Mouse (Mus musculus): Measurements from ENCODE around the gene Cox7a1.
"Not testable (repeated sequence)": the region's sequence is repeated elsewhere in the genome, so short reads cannot be mapped to it uniquely, and the experiment has no call there.

Cox7a1 gene

DNA sequence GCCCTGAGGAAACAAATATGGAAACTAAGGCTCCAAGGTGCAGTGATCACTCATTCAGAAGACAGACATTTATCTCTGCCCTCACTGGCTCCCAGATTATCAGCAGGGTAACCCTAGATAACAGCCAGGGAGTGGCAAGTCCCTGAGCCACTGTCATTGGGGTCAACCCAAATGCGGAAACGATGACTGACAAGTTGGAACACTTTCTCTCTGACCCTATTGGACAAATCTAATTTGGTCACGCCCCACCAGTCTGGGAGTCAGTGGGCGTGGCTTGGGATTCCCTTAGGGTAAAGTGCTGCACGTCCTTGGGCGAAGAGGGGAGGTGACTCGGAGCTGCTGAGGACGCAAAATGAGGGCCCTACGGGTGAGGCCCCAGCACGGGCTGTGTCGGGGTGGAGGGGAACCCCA, at the start of gene Cox7a1:
Gene Cox7a1, plus strand, starts transcription at position 266 of the 411 bp plus-strand sequence.
- no peak; the same call in 1 of the 2 replicates for ATAC-seq (ENCODE audit: low TSS enrichment)

DNA sequence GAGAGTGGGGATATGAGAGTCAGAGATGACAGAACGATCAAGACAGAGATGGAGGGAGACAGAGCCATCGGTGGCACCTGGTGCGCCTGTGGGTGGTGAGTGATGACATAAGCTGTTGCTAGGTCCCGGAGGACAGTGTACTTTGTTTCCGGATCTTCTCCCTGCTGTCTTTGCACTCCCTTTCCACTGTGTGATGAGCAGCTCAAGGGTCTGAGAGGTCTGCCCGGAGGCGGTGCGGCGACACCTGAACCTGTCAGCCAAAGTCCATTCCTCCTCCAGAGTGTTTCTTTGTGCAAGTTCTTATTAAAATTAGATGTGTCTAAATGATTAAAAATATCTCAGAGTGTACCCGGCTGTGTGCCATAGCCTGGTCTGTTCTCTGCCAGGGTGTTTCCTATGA, 47.1 kb upstream of the Cox7a1 start:
- no peak; the same call in 1 of the 2 replicates for ATAC-seq (ENCODE audit: low TSS enrichment)

DNA sequence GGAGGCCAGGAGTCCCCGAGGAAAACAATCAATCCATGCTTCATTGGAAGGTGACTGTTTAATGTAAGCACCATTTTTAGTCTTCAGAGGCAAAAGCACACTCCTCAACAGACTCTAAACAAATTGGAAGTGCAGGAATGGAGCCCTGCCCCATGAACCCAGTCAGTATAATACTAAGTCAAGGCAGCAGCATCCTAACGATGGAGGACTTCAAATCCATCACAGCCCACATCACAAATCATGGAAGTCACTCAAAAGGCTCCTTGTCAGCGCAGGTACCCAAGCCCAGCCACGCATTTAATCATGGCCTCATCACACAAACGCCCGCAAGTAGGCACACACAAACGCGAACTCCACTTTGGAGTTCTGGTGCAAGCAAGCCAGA, 40.8 kb upstream of the Cox7a1 start:
- ATAC-seq (ENCODE audit: low TSS enrichment) = no peak

DNA sequence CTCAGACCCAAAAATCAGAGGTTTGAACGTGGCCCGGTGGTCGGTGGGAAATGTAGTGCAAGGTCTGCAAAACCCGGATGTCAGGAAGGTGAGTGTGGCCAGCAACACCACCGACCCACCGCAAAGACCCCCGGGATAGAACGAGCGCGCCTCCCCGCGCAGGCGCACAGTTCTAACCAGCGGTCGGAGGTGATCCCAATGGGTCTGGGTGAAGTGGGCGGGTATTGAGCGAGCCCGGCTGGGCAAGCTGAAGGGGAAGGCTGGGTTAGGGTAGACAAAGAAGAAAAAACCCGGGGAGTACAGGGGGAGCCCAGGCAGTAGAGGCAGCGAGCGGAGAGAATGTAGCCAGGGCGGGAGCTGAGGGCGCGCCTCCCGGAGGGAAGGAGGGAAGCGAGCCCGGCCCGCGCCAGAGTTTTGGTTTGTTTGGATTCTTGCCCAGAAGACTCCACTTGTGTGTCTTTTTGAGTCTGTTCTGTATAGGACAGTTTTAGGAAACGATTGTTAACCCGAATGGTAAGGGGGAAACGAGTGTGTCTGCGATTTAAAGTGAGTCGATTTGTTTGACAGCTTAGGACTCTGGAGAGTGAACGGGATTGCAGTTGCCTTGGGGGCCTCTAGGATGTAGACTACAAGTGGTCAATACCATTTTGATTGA, 40.3 kb upstream of the Cox7a1 start:
- peak; percentile 62 for ATAC-seq (ENCODE audit: low TSS enrichment)

DNA sequence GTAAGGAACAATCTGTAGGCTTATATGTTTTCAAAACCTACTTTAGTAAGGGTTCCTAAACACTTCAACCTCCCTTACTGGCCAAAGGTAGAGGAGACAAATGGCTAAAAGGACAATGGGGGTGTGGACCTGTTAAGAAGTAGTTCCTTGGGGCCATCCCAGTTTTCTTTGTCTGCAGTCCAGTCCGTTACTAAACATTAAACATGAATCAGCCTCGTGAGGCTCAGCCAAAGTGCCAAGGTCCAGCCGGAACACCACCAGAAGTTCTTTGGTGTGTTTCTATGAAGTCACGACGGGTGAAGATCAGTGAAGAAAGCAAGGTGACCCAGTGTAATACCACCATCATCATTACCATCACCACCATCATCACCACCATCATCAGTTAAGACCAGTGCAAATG, 36.9 kb upstream of the Cox7a1 start:
- no peak for ATAC-seq (ENCODE audit: low TSS enrichment)

DNA sequence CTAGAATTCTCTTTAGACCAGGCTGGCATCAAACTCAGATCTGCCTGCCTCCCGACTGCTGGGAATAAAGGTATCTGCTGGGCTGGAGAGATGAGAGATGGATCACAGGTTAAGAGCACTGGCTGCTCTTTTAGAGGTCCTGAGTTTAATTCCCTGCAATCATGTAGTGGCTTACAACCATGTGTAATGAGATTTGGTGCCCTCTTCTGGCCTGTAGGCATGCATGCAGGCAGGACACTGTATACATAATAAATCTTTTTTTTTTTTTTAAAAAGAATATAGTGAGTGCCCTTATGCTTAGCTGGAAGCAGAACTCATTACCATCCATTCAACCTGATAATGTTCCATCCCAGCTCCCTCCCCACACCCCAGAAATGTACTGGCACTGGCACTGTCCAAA, 29.9 kb upstream of the Cox7a1 start:
- ATAC-seq (ENCODE audit: low TSS enrichment) = no peak

DNA sequence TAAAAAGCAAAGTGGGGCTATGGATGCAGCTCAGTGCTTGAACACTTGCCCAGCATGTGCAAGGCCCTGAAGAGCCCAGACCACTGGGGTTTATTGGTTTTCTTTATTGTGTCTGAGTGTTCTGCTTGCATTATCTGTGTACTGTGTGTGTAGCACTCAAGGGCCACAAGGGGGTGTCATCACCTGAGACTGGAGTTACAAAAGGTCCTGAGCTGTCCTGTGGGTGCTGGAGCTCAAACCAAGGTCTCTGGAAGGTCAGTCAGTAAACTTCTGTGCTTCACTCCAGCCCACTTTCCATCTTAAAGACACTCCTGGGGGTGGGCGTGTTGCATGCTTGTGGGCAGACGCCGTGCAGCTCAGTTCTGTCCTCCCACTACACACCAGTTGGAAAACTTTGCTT, 28.4 kb upstream of the Cox7a1 start:
- ATAC-seq (ENCODE audit: low TSS enrichment) = no peak

DNA sequence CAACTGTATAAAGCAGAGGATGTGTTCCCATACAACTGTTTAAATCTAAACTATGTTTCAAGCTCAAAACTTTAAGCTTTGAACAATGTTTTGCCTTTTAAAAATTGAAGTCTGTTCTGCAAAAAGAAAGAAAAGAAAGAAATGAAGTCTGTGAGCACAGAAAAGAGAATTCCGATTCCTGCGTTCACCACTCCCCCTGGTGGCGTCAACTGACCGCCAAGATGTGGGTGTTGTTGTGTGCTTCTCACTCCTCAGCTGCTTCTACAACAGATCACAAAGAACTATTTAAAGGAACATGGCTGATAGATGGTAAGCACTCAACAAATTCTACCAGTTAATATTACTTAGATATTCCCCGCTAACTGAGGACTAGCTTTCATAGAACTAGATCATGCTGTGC, 20.8 kb upstream of the Cox7a1 start:
- no peak for ATAC-seq (ENCODE audit: low TSS enrichment)

DNA sequence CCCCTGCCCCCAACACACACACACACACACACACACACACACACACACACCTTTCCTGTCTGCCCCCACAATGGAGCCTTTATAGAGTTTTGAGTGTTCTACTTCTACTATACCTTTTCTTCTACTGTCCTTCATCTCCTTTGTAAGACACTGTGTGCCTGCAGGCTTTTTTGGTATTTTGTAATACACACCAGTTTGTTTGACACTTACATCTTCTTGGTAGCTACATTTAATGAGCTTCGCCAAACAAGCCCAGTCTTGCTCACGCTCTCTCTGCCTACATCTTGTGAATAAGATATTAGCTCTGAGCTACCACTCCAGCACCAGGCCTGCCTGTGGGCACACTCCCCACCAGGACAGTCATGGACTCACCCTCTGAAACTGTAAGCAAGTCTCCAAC, 19.2 kb upstream of the Cox7a1 start:
- no peak for ATAC-seq (ENCODE audit: low TSS enrichment)

DNA sequence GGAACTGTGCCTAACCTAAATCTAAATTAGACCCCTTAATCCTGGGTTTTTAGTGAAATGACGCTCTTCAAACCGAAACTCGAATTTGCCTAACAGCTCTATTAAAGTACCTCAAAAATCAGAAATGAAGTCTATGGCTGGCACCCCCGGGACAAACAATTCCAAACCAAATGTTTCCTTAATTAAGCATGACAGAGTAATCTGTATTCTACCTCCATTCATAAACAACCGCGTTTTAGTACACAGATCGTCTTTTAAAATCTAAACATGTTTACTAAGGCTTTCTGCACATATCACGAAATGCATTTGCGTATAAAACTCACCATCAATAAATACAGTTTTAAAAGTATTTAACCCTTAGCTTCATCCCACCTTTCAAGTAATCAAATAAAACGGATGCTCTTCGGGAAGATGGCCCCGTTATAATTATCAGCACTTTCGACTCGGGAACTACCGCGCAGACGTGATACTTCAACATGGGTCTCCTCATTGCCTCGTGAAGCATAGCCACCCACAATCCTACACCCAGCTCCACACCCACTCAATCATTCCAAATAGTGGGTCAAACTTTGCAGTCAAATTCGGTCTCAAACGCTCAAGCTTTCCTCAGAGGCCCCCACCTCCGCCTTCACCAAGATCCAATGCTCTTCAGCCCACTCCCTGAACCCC, 14.9 kb upstream of the Cox7a1 start:
- 0 out of 2 replicates have a peak, but pooled peaks have one; percentile 8 for ATAC-seq (ENCODE audit: low TSS enrichment)

DNA sequence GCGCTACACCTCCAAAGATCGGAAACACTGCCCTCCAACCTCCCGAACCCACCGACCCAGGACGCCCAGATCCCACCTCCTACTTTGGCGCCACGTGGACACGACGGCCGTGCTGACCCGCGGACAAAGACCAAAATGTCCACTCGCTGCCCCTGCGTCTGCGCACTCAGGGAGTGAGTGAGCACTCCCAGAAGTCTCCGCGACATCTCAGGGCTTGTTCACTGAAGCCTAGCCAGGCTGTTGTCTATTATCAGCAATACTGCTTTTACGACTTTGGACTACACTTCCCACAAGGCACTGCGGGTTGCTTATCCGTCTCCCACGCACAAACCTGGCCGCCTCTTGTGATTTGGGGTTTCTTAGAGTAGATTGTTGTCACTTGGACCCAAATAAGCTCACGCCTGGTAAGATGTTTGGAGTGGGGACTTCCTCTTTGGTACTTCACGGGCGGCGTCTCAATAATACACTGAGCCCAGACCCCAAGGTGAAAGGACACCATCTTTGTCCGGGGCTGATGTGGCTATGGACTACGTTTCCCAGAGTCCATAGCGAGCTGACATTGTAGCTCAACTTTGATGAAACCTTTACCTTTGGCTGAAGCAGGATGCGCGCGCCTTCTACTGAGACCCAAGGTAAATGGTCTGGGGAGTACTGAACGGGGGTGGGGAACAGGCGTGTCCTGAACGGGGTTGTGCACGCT, 14.2 kb upstream of the Cox7a1 start, which contains the start of gene Zfp146:
Gene Zfp146, minus strand, starts transcription at position 168 of the 700 bp plus-strand sequence.
- ATAC-seq (ENCODE audit: low TSS enrichment) = peak; percentile 98

DNA sequence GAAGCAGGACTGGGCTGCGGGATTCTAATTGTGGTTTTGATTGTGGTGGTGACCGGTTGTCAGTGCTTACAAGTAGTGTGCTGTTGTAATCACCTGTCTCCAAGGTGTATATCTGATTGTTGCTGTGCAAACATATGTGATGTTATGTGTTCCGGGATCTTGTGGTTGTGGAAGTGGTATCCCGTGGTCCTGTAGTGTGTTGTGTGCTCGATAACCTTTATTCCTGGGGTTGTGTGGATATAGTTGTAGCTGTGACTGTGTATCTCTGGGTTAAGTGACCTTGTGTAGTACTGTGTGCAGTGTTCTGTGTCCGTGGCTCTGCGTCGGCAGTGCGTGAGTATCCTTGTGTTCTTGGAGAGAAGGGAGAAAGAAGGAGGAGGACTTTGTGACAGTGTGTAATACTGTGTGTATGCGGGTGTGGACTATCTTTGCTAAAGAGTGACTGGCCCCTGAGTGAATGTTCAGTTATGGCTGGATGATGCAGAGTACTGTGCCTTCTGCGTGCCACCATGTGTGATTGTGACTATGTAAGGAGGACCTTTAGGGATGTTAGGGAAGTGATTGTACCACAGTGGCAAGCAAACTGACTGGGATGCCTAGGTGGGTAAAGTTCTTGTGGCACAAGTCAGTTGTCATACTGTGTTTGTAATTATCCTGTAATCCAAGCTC, 13.5 kb upstream of the Cox7a1 start:
- ATAC-seq (ENCODE audit: low TSS enrichment) = peak; percentile 3; the same call in 1 of the 2 replicates

DNA sequence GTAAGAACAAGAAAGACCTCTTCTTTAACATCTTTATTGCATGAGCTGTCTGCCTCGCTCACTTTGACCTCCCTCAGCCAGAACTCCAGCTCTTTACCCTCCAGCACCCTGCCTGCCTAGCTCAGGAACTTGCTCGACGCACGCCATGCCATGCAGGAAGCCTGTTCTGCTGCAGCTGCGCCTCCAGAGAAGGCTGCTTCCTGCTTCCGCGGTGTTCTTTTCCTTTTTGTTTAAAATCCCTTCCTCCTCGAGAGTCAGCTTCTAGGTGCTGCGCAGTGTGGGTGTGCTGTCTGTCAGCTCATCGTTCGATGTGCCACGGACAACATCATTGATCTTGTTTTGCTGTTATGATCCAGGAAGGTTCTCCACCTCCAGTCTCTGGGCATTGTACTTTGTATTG, 7.5 kb upstream of the Cox7a1 start:
- no peak for ATAC-seq (ENCODE audit: low TSS enrichment)

DNA sequence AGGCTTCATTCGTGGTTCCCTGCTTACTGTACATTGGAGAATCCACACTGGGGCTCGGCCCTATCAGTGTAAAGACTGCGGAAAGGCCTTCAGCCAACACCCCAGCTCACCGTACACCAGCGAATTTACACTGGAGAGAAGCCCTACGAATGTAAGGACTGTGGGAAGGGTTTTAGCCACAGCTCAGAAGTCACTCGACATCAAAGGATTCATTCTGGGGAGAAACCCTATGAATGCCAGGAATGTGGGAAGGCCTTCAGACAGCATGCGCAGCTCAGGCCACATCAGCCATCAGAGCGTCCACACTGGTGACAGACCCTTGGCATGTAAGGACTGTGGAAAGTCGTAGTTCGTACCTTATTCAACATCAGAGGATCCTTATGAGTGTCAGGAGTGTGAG, 5.7 kb upstream of the Cox7a1 start:
- ATAC-seq (ENCODE audit: low TSS enrichment) = no peak

DNA sequence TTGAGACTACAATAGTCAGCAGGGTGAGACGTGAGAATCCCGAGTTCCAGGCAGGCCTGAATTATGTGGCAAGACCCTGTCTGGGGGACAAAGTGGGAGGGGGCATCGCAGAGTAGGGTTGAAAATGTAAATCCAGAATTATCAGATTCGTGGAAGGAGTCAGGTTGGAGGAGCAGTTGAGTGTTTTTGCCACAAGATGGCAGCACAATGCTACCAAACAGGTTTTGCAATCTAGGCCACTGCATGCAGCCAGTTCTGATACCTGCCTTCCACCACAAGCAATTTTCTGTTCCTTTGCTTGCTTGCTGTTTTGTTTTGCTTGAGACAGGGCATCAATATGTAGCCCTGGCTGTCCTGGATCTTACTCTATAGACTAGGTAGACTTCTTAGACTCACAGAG, 2.6 kb upstream of the Cox7a1 start:
- peak; percentile 81 for ATAC-seq (ENCODE audit: low TSS enrichment)

DNA sequence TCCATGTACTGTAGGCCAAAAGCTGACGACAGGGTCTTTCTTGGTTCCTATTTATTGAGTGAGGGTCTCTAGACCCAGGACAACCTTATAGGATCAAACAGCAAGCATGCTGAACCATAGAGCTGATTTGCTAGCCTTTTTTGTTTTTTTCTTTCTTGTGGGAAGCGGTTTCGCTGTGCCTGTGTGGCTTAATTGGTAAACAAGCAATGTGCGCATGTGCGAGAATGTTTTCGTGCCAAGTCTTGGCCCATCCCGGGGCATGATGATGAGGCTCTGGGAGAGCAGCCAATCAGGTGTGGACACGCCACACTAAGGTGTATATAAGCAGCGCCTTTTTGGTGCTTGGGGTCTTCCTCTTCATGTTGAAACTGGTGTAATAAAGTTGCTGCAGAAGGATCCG, 2.0 kb upstream of the Cox7a1 start:
- not testable (repeated sequence) for ATAC-seq (ENCODE audit: low TSS enrichment)

DNA sequence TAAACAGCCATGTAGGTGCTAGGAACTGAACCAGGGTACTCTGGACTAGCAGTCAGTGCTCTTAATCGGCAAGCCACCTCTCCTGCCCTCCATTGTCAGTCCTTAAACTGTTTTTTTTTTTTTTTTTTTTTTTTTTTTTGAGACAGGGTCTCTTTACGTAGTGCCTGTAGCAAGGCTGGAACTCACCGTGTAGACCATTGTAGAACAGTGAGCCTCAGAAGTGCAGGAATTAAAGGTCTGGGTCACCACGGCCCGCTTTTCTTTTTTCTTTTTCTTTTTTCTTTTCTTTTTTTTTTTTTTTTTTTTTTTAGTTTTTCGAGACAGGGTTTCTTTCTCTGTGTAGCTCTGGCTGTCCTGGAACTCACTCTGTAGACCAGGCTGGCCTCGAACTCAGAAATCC, 755 bp upstream of the Cox7a1 start:
- ATAC-seq (ENCODE audit: low TSS enrichment) = not testable (repeated sequence)

DNA sequence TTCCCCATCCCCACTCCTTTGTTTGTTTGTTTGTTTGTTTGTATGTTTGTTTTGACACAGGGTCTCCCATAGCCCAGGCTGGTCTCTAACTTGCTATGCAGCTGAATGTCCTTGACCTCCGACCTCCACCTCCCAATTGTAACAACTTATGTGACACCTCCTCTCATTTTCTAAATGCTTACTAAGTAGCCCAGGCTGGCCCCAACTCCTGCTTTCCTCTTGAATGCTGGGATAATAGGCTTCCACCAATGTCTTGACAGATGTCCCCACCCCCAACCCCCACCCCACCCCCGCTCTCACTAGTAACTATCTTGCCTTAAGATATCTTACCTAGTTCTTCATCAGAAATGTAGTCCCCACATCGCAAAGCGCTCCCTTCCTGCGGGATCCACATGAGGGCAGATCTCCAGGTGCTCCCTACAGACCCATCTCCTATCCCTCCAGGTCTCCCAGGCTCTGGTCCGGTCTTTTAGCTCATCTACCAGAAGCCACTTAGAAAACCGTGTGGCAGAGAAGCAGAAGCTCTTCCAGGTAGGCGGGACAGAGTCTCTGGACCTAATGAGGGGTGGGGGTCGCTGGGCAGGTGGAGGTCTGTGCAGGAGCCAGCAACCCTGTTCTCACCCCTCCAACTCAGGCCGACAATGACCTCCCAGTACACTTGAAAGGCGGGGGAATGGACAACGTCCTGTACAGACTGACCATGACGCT, 851 bp downstream of the Cox7a1 start:
- ATAC-seq (ENCODE audit: low TSS enrichment) = no peak

DNA sequence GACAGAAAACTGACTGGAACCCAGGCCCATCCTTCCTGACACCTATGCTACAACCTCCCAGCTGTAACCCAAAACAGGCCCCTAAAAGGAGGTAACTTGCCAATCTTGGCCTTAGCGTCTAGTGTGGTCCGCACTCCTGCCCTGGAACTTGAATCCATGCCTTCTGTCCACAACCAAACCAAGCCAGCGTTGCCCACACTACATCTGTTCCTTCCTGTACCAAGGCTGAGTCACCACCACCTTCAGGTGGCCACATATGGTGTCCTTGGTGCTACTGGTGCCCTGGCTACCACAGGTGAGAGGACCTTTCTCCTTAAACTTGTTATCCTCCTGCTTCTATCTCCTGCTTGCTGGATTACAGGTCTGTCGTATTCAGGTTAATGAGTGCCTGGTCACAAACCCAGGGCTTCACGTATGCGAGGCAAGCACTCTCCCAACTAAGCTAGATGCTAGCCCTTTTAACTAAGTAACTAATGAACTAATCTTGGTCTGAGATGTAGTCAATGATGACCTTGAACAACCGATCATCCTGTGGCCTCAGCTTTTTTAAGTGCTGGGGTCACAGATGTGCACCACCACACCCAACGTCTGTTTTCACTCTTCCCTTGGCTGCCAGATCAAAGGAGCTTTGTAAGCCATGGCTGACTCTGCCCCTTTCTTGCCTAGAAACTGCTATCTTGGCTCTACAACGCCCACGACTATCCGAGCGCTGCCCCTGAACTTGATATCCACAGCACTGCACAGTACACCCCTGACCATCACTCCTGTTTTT, 4.6 kb downstream of the Cox7a1 start:
- no peak for ATAC-seq (ENCODE audit: low TSS enrichment)

DNA sequence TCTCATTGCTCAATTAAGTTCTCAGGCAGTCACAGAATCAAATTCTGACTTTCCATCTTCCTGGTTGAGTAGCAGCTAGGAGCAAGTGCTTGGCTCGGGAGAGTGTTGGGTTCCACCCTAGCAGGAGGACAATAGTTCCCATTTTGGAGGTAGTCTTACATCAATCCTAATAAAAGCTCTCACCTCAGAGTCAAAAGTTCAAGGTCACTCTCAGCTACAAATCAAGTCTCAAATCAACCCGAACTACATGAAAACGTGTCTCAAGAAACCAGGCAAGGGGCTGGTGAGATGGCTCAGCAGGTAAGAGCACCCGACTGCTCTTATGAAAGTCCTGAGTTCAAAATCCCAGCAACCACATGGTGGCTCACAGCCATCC, 5.2 kb downstream of the Cox7a1 start:
- ATAC-seq (ENCODE audit: low TSS enrichment) = no peak

DNA sequence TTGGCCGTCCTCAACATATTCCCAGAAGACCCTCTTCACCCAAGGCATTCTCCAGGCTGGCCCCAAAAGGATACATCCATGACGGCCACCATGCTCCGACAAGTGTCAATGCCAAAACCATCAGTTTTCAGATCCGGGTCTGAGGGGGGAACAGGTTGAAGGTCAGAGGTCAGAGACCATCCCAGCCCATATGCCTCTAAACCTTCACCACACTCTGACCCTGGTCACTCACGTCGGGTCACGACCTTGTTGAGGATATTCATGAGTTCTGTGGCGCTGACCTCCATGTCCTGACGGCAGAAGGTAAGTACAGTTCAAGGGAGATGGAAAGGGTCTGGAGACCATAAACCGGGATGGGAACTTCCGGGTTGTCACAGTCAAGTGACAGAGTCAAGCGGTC, 8.1 kb downstream of the Cox7a1 start:
- ATAC-seq (ENCODE audit: low TSS enrichment) = no peak
